Mouse (Mus musculus): ENCODE results near the gene Hist1h1d.

- TF ChIP-seq EP300 (IDR thresholded peaks at IDR 0.05; ENCODE audit: insufficient read depth, low read depth, low read length): no peak
- no peak for TF ChIP-seq CTCF (IDR thresholded peaks at IDR 0.05)
- TF ChIP-seq POLR2A (IDR thresholded peaks at IDR 0.05; ENCODE audit: insufficient read depth, low read depth, low read length): no peak
Observed at GRCm38 (mm10) chr13:23609209-23609608, 56.1 kb downstream of the Hist1h1d start.
